Mouse (Mus musculus): ENCODE measurements around the gene Fbxl17. TPM values are rescaled to one million over a fixed set of nuclear protein-coding genes. Genes with fewer than 3 reads are reported as not detected.

Gene Fbxl17
- polyA plus RNA-seq, 1 experiment from 2014 or later, result 8.9 TPM

DNA sequence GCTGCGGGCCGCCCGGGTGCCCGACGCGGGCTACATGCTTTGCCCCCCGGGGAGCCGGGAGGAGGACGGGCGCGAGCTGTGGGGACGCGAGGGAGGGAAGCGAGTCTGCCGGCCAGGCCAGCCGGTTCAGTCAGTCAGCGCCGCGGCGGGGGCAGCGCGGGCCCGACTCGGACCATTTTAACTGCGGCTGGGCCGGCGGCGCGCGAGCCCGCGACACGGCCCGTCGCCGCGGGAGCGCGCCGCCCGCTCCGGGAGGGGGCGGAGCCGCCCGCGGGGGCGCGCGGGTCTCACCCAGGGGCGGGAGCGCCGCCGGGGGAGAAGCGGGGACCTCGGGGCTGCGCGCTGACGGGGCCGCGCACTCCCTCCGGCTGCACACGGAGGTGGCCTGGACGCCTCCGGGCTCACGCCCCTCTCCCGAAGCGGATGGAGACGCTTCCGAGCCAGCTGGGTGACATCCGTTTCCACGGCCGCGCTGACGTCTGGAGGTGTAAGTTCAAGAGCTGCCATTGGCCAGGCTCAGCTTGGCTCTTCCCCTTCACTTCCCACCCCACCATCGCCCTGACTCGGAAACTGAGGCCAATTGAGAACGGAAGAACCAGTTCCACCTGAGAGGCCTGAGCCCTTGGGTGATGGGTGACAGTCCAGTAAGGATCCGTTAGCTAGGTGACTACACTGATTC is 478 bp upstream of the Fbxl17 start:
- WGBS, result under 1% methylated on average over 43 of the region's 78 CpGs
- no peaks in the 10 kb centered on the region for H3K36me3 ChIP-seq (ENCODE audit: control insufficient read depth, insufficient read depth, low read length)
- no peaks in the 10 kb centered on the region for H3K9me3 ChIP-seq (replicated peaks; ENCODE audit: control insufficient read depth, low read length)
- H3K4me2 ChIP-seq (ENCODE audit: low read length), result peak overlapping the region; percentile 72
- H3K4me1 ChIP-seq (ENCODE audit: control insufficient read depth, insufficient read depth, low read length), result peaks cover 25% of the 10 kb centered on the region
- H3K27ac ChIP-seq (ENCODE audit: low read depth, low read length), result peak overlapping the region; percentile 97
- DNase-seq (ENCODE audit: low spot score) (peak; percentile 81), ATAC-seq (peak; percentile 79)
- no peaks in the 10 kb centered on the region for H3K27me3 ChIP-seq (replicated peaks; ENCODE audit: control insufficient read depth, insufficient read depth, low read length)
- H3K9ac ChIP-seq (ENCODE audit: low read length), result peak overlapping the region; percentile 98
- H3K4me3 ChIP-seq (ENCODE audit: low read depth, low read length), result peak overlapping the region; percentile 84

DNA sequence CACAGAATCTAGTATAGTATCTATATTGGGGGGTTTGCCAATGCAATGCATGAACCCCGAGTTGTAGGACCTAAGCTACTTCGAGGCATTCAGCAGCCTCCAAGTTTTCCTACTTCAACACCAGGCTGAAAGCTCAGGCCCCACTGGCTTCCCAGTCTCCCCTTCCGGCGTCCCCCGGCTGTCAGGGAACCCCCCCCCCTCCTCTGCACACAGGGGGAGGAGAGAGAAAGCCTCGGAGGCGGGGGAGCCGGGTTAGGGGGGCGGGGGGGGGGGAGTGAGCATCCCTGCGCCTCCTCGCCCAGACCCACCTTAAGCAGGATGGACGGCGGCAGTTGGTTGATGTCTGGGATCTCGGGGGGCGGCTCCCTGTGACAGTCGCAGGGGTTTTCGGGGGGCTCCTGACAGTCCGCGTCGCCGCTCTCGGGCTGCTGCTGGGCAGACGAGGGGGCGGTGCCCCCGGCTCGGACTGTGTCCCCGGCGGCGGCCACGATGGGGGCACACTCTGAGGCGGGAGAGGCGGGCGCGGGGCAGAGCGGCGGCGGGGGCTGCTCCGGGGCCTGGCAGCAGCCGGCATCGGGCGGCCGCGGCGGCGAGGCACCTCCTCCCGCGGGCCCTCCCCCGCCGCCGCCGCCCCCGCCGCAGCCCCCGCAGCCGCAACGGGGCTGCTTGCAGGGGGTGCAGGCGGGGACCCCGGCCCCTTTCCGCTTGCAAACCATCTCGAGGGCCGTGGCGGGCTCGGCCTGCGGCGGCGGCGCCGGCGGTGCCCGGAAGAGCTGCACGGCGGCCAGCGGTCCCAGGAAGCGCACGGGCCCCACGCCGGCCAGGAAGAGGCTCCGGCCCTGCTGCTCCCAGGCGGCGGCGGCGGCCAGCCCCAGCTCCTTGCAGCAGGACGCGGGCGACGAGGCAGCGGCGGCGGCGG is 841 bp downstream of the Fbxl17 start:
- ATAC-seq, result peak; percentile 64
- WGBS, result under 1% methylated on average over 44 of the region's 90 CpGs

DNA sequence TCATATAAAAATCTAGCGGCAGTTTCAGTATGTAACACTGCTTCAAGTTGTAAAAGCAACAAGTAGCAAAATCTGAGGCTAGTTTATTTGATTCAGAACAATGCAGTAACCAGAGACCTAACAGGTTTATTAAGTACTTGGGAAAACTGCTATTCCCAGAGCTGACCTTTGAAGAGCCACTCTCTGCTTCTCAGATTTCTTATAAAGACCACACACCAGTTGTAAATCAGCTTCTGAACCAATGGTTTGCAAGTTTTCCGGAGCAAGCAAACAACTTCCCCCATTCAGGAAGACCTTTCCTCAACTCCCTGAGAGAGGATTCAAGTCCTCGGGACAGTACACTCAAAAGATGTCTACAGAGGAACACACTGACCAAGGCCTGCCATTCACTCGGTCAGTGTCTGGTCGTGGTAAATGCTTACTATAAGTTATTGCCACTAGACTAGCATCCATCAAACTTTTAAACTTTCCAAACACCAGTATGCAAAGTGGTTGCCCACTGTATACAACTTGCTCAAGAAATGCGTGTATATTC is 1.6 kb downstream of the Fbxl17 start:
- peaks cover 28% of the 10 kb centered on the region for H3K4me1 ChIP-seq (ENCODE audit: control insufficient read depth, insufficient read depth, low read length)
- H3K27me3 ChIP-seq (replicated peaks; ENCODE audit: control insufficient read depth, insufficient read depth, low read length), result no peaks in the 10 kb centered on the region
- ATAC-seq (no peak), DNase-seq (ENCODE audit: low spot score) (no peak)
- H3K9ac ChIP-seq (ENCODE audit: low read length), result peak overlapping the region; percentile 98
- 0 out of 2 replicates have a peak overlapping the region, but pooled peaks have one; percentile 97 for H3K27ac ChIP-seq (ENCODE audit: low read depth, low read length)
- H3K36me3 ChIP-seq (ENCODE audit: control insufficient read depth, insufficient read depth, low read length), result no peaks in the 10 kb centered on the region
- H3K9me3 ChIP-seq (replicated peaks; ENCODE audit: control insufficient read depth, low read length), result no peaks in the 10 kb centered on the region
- 22% methylated on average over 6 of the region's 6 CpGs for WGBS
- peak overlapping the region; percentile 84 for H3K4me3 ChIP-seq (ENCODE audit: low read depth, low read length)
- peak overlapping the region; percentile 72 for H3K4me2 ChIP-seq (ENCODE audit: low read length)

More for the DNA sequence above, 841 bp downstream of the Fbxl17 start:
- Histone ChIP-seq H3K4me3 (ENCODE audit: low read depth, low read length) (peak overlapping the region; percentile 84), H3K4me2 (ENCODE audit: low read length) (peak overlapping the region; percentile 72), H3K27ac (ENCODE audit: low read depth, low read length) (peak overlapping the region; percentile 97), H3K9ac (ENCODE audit: low read length) (peak overlapping the region; percentile 98), H3K36me3 (ENCODE audit: control insufficient read depth, insufficient read depth, low read length) (no peaks in the 10 kb centered on the region), H3K27me3 (replicated peaks; ENCODE audit: control insufficient read depth, insufficient read depth, low read length) (no peaks in the 10 kb centered on the region), H3K4me1 (ENCODE audit: control insufficient read depth, insufficient read depth, low read length) (peaks cover 28% of the 10 kb centered on the region), H3K9me3 (replicated peaks; ENCODE audit: control insufficient read depth, low read length) (no peaks in the 10 kb centered on the region)
- DNase-seq (ENCODE audit: low spot score), result peak; percentile 64

DNA sequence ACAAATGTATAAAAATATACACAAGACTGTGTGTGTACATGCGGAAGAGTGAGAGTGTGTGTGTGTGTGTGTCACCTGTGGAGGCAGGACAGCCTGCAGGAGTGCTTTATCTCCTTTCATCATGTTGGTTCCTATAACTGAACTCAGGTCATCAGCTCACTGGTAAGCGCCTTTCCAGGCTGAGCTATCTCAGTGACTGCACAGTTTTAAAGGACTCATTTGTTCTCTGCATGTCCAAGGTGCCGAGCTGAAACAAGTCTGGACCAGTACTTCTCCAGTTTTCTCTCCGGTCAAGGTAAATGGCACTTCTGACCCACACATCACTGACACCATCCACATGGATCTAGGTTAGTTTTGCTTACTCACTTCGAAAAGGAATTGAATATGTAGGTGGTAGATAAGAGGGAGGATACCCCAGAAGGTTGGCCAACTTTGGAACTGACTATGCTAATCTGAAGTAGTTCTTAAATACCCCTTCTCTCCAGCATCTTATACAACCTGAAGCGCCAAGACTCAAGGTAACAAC is 2.5 kb downstream of the Fbxl17 start:
- 86% methylated on average over 6 of the region's 6 CpGs for WGBS
- DNase-seq (ENCODE audit: low spot score), result no peak
- Histone ChIP-seq H3K4me2 (ENCODE audit: low read length) (peak overlapping the region; percentile 72; the same call in 1 of the 2 replicates), H3K4me1 (ENCODE audit: control insufficient read depth, insufficient read depth, low read length) (peaks cover 31% of the 10 kb centered on the region), H3K27me3 (replicated peaks; ENCODE audit: control insufficient read depth, insufficient read depth, low read length) (no peaks in the 10 kb centered on the region), H3K4me3 (ENCODE audit: low read depth, low read length) (no peak overlapping the region), H3K9me3 (replicated peaks; ENCODE audit: control insufficient read depth, low read length) (no peaks in the 10 kb centered on the region), H3K27ac (ENCODE audit: low read depth, low read length) (no peak overlapping the region), H3K9ac (ENCODE audit: low read length) (no peak overlapping the region), H3K36me3 (ENCODE audit: control insufficient read depth, insufficient read depth, low read length) (no peaks in the 10 kb centered on the region)
- no peak for ATAC-seq

DNA sequence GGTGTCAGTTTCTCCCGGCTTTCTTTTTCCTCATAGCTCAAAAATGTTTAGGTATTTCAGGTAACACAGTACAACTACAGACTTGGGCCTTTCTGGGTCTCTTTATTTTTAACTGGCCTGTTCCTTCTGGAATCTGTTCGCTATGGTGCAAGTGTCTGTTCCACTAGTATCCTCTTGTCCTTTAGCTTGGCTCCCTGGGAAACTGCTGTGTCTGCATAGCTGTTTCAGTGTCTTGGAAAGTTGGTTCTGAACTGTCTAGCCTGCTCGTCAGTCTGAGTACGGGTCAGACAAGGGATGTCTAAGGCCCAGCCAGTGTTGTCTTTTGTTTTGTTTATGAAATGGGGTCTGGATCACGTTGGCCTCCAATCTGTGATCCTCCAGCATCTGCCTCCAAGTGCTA is 3.7 kb downstream of the Fbxl17 start:
- no peak overlapping the region for H3K9ac ChIP-seq (ENCODE audit: low read length)
- H3K4me1 ChIP-seq (ENCODE audit: control insufficient read depth, insufficient read depth, low read length), result peaks cover 31% of the 10 kb centered on the region
- no peak overlapping the region for H3K4me2 ChIP-seq (ENCODE audit: low read length)

DNA sequence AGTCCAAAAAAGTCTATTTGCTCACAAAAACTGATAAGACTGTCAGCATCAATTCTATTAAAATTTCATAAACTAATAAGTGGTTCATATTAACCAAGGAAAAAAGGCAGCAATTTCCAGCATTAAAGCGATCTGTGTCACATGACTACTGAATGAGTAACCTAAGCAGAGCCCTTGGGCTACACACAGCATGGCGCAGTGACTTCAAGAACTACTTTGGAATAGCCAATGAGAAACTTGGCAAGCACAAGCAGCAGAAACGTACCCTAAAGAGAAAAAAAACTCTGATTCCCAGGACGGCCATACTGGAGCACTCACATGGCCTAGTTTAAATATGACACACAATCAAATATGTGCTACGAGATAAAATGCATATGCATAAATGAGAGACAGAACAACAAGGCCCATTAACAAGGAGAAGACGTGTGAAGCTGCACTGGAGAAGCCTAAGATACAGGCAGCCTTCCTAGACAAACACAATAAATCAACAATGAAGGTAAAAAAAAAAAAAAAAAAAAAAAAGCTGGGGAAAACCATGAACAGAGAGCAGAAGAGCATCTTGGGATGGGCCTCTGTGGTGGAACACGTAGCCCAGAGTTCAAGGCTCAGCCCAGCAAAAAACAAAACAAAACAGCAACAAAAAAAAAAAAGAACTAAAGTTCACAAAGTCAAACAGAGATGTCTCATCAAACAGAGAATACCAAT is 5.8 kb downstream of the Fbxl17 start:
- no peaks in the 10 kb centered on the region for H3K9me3 ChIP-seq (replicated peaks; ENCODE audit: control insufficient read depth, low read length)
- H3K9ac ChIP-seq (ENCODE audit: low read length), result no peak overlapping the region
- no peak overlapping the region for H3K27ac ChIP-seq (ENCODE audit: low read depth, low read length)
- no peak for ATAC-seq
- WGBS, result 73% methylated on average over 7 of the region's 7 CpGs
- DNase-seq (ENCODE audit: low spot score), result peak; percentile 4
- peaks cover 4% of the 10 kb centered on the region; the same call in 1 of the 2 replicates for H3K36me3 ChIP-seq (ENCODE audit: control insufficient read depth, insufficient read depth, low read length)
- no peak overlapping the region for H3K4me2 ChIP-seq (ENCODE audit: low read length)
- no peak overlapping the region for H3K4me3 ChIP-seq (ENCODE audit: low read depth, low read length)
- no peaks in the 10 kb centered on the region for H3K27me3 ChIP-seq (replicated peaks; ENCODE audit: control insufficient read depth, insufficient read depth, low read length)
- peaks cover 28% of the 10 kb centered on the region for H3K4me1 ChIP-seq (ENCODE audit: control insufficient read depth, insufficient read depth, low read length)

More for the DNA sequence above, 3.7 kb downstream of the Fbxl17 start:
- Histone ChIP-seq H3K4me3 (ENCODE audit: low read depth, low read length) (no peak overlapping the region), H3K27ac (ENCODE audit: low read depth, low read length) (no peak overlapping the region), H3K27me3 (replicated peaks; ENCODE audit: control insufficient read depth, insufficient read depth, low read length) (no peaks in the 10 kb centered on the region), H3K9me3 (replicated peaks; ENCODE audit: control insufficient read depth, low read length) (no peaks in the 10 kb centered on the region), H3K36me3 (ENCODE audit: control insufficient read depth, insufficient read depth, low read length) (no peaks in the 10 kb centered on the region)
- no peak for DNase-seq (ENCODE audit: low spot score)
- no peak for ATAC-seq
- 47% methylated on average over 5 of the region's 5 CpGs for WGBS

DNA sequence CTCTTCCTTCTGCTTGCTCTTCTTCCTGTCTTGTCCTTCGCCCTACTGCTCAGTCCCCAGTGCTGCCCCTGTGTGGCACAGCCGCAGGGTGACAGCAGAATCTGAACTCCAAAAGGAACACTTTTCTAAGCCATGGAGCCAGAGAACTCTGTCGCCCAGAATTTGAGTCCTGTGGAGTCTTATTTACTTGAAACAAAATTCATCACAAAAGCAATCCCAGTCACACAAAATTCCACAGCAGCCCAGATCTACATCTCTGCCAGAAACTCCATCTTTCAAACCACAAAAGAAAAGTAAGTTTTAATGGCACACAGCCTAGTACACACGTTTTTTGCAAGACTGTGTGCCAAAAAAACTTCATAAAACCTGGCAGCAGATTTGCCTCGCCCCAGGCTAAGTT is 6.5 kb downstream of the Fbxl17 start:
- Histone ChIP-seq H3K36me3 (ENCODE audit: control insufficient read depth, insufficient read depth, low read length) (peaks cover 8% of the 10 kb centered on the region; the same call in 1 of the 2 replicates), H3K27me3 (replicated peaks; ENCODE audit: control insufficient read depth, insufficient read depth, low read length) (no peaks in the 10 kb centered on the region), H3K9me3 (replicated peaks; ENCODE audit: control insufficient read depth, low read length) (no peaks in the 10 kb centered on the region), H3K9ac (ENCODE audit: low read length) (no peak overlapping the region), H3K4me1 (ENCODE audit: control insufficient read depth, insufficient read depth, low read length) (peaks cover 24% of the 10 kb centered on the region), H3K4me2 (ENCODE audit: low read length) (no peak overlapping the region), H3K27ac (ENCODE audit: low read depth, low read length) (no peak overlapping the region), H3K4me3 (ENCODE audit: low read depth, low read length) (no peak overlapping the region)
- WGBS, result 32% methylated on average over 5 of the region's 5 CpGs
- ATAC-seq (peak; percentile 52; the same call in 1 of the 2 replicates), DNase-seq (ENCODE audit: low spot score) (peak; percentile 27)

DNA sequence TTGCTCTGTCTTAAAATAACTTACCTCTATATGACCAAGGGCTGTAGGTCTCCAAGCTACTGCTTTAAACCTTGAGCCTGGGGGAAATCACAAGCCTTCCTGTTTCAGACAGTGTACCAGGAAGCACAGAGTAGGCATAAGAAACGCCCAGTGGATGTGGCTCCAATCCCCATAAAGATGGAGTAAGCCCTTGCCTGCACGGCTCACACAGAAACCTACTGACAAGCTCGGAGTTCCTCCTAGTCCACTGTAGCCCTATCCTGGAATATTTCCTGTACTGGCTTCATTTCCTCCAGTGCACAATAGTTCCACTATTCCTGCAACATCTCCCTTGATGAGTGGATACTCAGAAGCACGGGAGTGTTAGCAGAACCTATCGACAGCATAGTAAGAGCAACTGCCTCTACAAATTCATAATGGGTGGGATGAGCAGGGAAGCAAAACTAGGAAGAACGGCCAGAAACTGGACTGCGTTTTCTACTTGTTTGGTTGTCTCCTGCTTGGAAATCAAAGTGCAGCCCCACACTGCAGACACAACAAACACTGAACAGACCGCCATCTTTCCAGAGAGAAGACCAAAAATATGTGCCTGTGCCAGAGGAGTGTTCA is 7.0 kb downstream of the Fbxl17 start:
- Histone ChIP-seq H3K27ac (ENCODE audit: low read depth, low read length) (no peak overlapping the region), H3K4me3 (ENCODE audit: low read depth, low read length) (no peak overlapping the region), H3K4me1 (ENCODE audit: control insufficient read depth, insufficient read depth, low read length) (peaks cover 19% of the 10 kb centered on the region), H3K9me3 (replicated peaks; ENCODE audit: control insufficient read depth, low read length) (no peaks in the 10 kb centered on the region), H3K4me2 (ENCODE audit: low read length) (no peak overlapping the region), H3K9ac (ENCODE audit: low read length) (no peak overlapping the region), H3K36me3 (ENCODE audit: control insufficient read depth, insufficient read depth, low read length) (peaks cover 11% of the 10 kb centered on the region; the same call in 1 of the 2 replicates), H3K27me3 (replicated peaks; ENCODE audit: control insufficient read depth, insufficient read depth, low read length) (no peaks in the 10 kb centered on the region)
- WGBS, result 87% methylated on average over 8 of the region's 8 CpGs
- DNase-seq (ENCODE audit: low spot score) (no peak), ATAC-seq (no peak)
